Mouse (Mus musculus) megakaryocyte progenitor cell, adult 5-6 weeks (primary cell): ENCODE data around the gene Gm8914. TPM values are rescaled to one million over a fixed set of nuclear protein-coding genes. Genes with fewer than 3 reads are reported as not detected.
"Not testable (repeated sequence)": the region's sequence is repeated elsewhere in the genome, so short reads cannot be mapped to it uniquely, and the experiment has no call there.

Experiments used
- ATAC-seq: replicated peaks from 2 replicates; pipeline ENCODE4 v1.8.0; 2016; ENCODE audit warnings: mild to moderate bottlenecking, moderate TSS enrichment, inconsistent platforms; ENCODE audit not compliant: poor library complexity
- total RNA-seq, 2 experiments: library from RNA; stranded (forward) in 1 of 2; stranded (reverse) in 1 of 2; fragments of 157-497, 149-512 nt in 1 of 2; fragments of 200-1000 nt in 1 of 2; gene quantifications; 2 replicates each; pipeline versions ENCODE4 v1.2.3 to v1.2.4; 2015 to 2017

Gm8914 gene
- total RNA-seq (2015), result not detected in 2 replicates
- total RNA-seq (2017), result not detected in 2 replicates

DNA sequence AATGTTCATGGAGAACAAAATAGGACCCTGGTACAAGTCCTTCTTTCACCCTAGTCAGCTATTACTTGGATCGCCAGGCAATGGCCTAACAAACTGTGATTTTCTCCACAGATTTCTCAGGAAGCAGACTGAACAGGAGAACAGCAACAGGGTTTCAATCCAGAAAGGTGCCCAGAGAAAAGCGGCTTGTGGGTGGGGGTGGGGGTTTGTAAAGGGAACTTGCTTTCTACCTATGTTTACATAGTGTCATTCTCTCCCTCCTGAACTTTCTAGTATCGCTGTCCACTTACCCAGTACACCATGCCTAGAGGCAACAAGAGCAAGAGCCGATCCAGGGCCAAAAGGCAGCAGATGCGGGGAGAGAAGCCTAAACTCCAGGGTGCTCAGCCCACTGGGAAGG is at the start of gene Gm8914:
TSS of gene Gm8914 (plus strand) at position 301 of the 400 bp plus-strand sequence.
- not testable (repeated sequence) for ATAC-seq

Other genes with a start within 250 kb of the Gm8914 start
- gene Mageb2, start 148.4 kb upstream of the Gm8914 start, total RNA-seq (2015), result not detected in 2 replicates
- gene Mageb2, start 148.4 kb upstream of the Gm8914 start, total RNA-seq (2017), result not detected in 2 replicates
- gene Gm5072, start 87.6 kb upstream of the Gm8914 start, total RNA-seq (2015), result not detected in 2 replicates
- gene Gm5072, start 87.6 kb upstream of the Gm8914 start, total RNA-seq (2017), result not detected in 2 replicates
- gene 1700084M14Rik, start 95.8 kb downstream of the Gm8914 start, total RNA-seq (2015), result not detected in 2 replicates
- gene 1700084M14Rik, start 95.8 kb downstream of the Gm8914 start, total RNA-seq (2017), result not detected in 2 replicates
- gene Gm14781, start 152.1 kb downstream of the Gm8914 start, total RNA-seq (2015), result not detected in 2 replicates
- gene Gm14781, start 152.1 kb downstream of the Gm8914 start, total RNA-seq (2017), result not detected in 2 replicates